ENCODE assay signal across 9 mouse cellular contexts in genomic region chr2:129084959-129085358, GRCm38 (mm10). TPM values are rescaled to one million over a fixed set of nuclear protein-coding genes. Genes with fewer than 3 reads are reported as not detected.
A peak's percentile ranks its signal among the peaks of the same experiment; 100 is the strongest.
DNase-seq lines count a peak whose midpoint lies in the region; ATAC-seq and TF ChIP-seq lines count a peak whose summit lies in the region.
"Had no signal": no experiment of that assay in that cellular context is flagged by ENCODE, and none has a peak within 500 bp of the region (broad histone marks: within the 10 kb centered on the region; RNA-seq: fewer than 3 reads in every experiment).

No protein-coding gene starts in this region.

- no peak overlapping the region for H3K4me3 ChIP-seq in heart, embryonic 11.5 days (ENCODE audit: low read depth, low read length)
- H3K4me3 ChIP-seq in G1E (ENCODE audit: low read depth, low read length): no peak overlapping the region
- no peak overlapping the region for H3K4me3 ChIP-seq in small intestine, adult 2 months (ENCODE audit: low read depth, low read length)
- H3K4me3 ChIP-seq: limb, embryonic 12.5 days had no signal

- DNase-seq in heart, postnatal 14 days: peak; percentile 11 to 36
- DNase-seq in 3T3-L1 (ENCODE audit: low read depth, low spot score) (peak; percentile 69), G1E (ENCODE audit: low spot score) (no peak)
- DNase-seq in fibroblast of lung, adult 2 months (ENCODE audit: low read depth): peak; percentile 6
- no peak for DNase-seq in left cerebral cortex, adult 9 months (ENCODE audit: low spot score in 2 of 2)
- DNase-seq in urinary bladder, postnatal 10 days (ENCODE audit: low spot score): no peak

- H3K4me1 ChIP-seq in heart, embryonic 11.5 days (ENCODE audit: control insufficient read depth, insufficient read depth, low read length): 0 out of 2 replicates have a peak, but pooled peaks cover 2% of the 10 kb centered on the region
- peaks cover 4% of the 10 kb centered on the region; the same call in 1 of the 2 replicates for H3K4me1 ChIP-seq in G1E (ENCODE audit: insufficient read depth, low read depth, low read length)
- no peaks in the 10 kb centered on the region for H3K4me1 ChIP-seq in small intestine, adult 2 months (ENCODE audit: control insufficient read depth, insufficient read depth, insufficient read length, low read length)
- H3K4me1 ChIP-seq: limb, embryonic 12.5 days had no signal

- peaks cover 13% of the 10 kb centered on the region for H3K36me3 ChIP-seq in heart, embryonic 11.5 days (ENCODE audit: control insufficient read depth, insufficient read depth, low read length)
- H3K36me3 ChIP-seq in G1E (replicated peaks): no peaks in the 10 kb centered on the region
- H3K36me3 ChIP-seq in small intestine, adult 2 months (ENCODE audit: control insufficient read depth, insufficient read depth, low read length): no peaks in the 10 kb centered on the region

- TF ChIP-seq CTCF in G1E (IDR thresholded peaks at IDR 0.05; ENCODE audit: low read depth, low read length): 0 out of 2 replicates have a peak, but pooled peaks have one; percentile 26
- TF ChIP-seq CTCF in small intestine, adult 2 months (IDR thresholded peaks at IDR 0.05; ENCODE audit: extremely low read depth, insufficient read length, insufficient replicate concordance, low read depth, low read length): peak; percentile 71; the same call in 1 of the 2 replicates

- intact Hi-C loops in heart, postnatal 14 days (cut with DNase I): loop anchor here (2.0 kb wide), 2 partner anchors 76 to 136 kb away; no protein-coding TSS in a partner anchor

- 52% methylated on average over 2 of the region's 2 CpGs for WGBS in heart, embryonic 11.5 days (ENCODE audit: insufficient replicate concordance)
- 58% methylated on average over 2 of the region's 2 CpGs for WGBS in small intestine, adult 2 months

- no peak overlapping the region for H3K9ac ChIP-seq in heart, embryonic 11.5 days (ENCODE audit: low read depth, low read length)
- H3K9ac ChIP-seq: limb, embryonic 12.5 days had no signal

- no peak for ATAC-seq in heart, embryonic 11.5 days (replicated peaks; ENCODE audit: insufficient number of reproducible peaks, low FRiP score, low TSS enrichment)
- no peak for ATAC-seq in G1E (ENCODE audit: extremely low read depth, insufficient number of reproducible peaks, low FRiP score, poor library complexity, severe bottlenecking)

- no peak overlapping the region for H3K27ac ChIP-seq in heart, embryonic 11.5 days (ENCODE audit: low read depth, low read length)
- H3K27ac ChIP-seq in small intestine, adult 2 months (ENCODE audit: insufficient read depth, low read depth, low read length): no peak overlapping the region
- H3K27ac ChIP-seq: limb, embryonic 12.5 days had no signal

- H3K9me3 ChIP-seq in heart, embryonic 11.5 days (replicated peaks; ENCODE audit: control insufficient read depth, low read length): no peaks in the 10 kb centered on the region
- peaks cover 5% of the 10 kb centered on the region for H3K9me3 ChIP-seq in G1E (replicated peaks)
- H3K9me3 ChIP-seq: limb, embryonic 12.5 days had no signal

- no peak for TF ChIP-seq POLR2A in small intestine, adult 2 months (IDR thresholded peaks at IDR 0.05; ENCODE audit: low read depth, low read length)

- no peaks in the 10 kb centered on the region for H3K27me3 ChIP-seq in heart, embryonic 11.5 days (ENCODE audit: control insufficient read depth, insufficient read depth, low read length)
- no peaks in the 10 kb centered on the region; the same call in 1 of the 2 replicates for H3K27me3 ChIP-seq in G1E (ENCODE audit: insufficient read depth, low read length)
- H3K27me3 ChIP-seq in small intestine, adult 2 months (ENCODE audit: control insufficient read depth, insufficient read depth, low read length): no peaks in the 10 kb centered on the region
- H3K27me3 ChIP-seq: limb, embryonic 12.5 days had no signal

- no peak overlapping the region for H3K4me2 ChIP-seq in heart, embryonic 11.5 days
- H3K4me2 ChIP-seq: limb, embryonic 12.5 days had no signal

RNA-seq across cellular contexts. Expression of gene Polr1b, which starts 15.8 kb away (rescaled TPM):
- total RNA-seq in heart, postnatal 14 days (2021): 10 to 100 TPM in 1 of 2 experiments, 1 to 10 TPM in 1; 9.9 to 10.3 TPM
- polyA plus RNA-seq in heart, embryonic 11.5 days (2014; fragmentation: Nextera tagmentation; extraction: Ambion mirVana): 14.8 and 15.4 TPM in 2 replicates
- total RNA-seq in G1E (2014; fragmentation: Nextera tagmentation): 29.3 and 40.5 TPM in 2 replicates
- 40.0 and 42.6 TPM in 2 replicates for total RNA-seq in G1E (2017)
- polyA plus RNA-seq in G1E (2012): 22.5 and 25.3 TPM in 2 replicates
- polyA plus RNA-seq in small intestine, adult 2 months (2012; rRNA removed): 6.9 and 7.6 TPM in 2 replicates

RNA-seq across cellular contexts. Expression of gene Ttl, which starts 19.2 kb away (rescaled TPM):
- 10 to 100 TPM; 14.0 to 17.3 TPM for total RNA-seq in heart, postnatal 14 days (2021)
- polyA plus RNA-seq in heart, embryonic 11.5 days (2014; fragmentation: Nextera tagmentation; extraction: Ambion mirVana): 7.4 and 8.5 TPM in 2 replicates
- total RNA-seq in G1E (2014; fragmentation: Nextera tagmentation) (not detected in 2 replicates), G1E (2017) (0.11 TPM in 1 of 2 replicates, not detected in the other)
- not detected in 2 replicates for polyA plus RNA-seq in G1E (2012)
- 1.3 and 1.8 TPM in 2 replicates for polyA plus RNA-seq in small intestine, adult 2 months (2012; rRNA removed)

RNA-seq across cellular contexts. Expression of gene Vinac1, which starts 37.0 kb away (rescaled TPM):
- total RNA-seq in heart, postnatal 14 days (2021): not detected
- 0.13 TPM in 1 of 2 replicates, not detected in the other for polyA plus RNA-seq in heart, embryonic 11.5 days (2014; fragmentation: Nextera tagmentation; extraction: Ambion mirVana)
- not detected in 2 replicates for total RNA-seq in G1E (2014; fragmentation: Nextera tagmentation)
- 0.06 and 0.11 TPM in 2 replicates for total RNA-seq in G1E (2017)
- not detected in 2 replicates for polyA plus RNA-seq in G1E (2012)
- polyA plus RNA-seq in small intestine, adult 2 months (2012; rRNA removed): 0.03 TPM in 1 of 2 replicates, not detected in the other

RNA-seq across cellular contexts. Expression of gene Chchd5, which starts 44.5 kb away (rescaled TPM):
- total RNA-seq in heart, postnatal 14 days (2021): 10 to 100 TPM; 10.9 to 11.9 TPM
- polyA plus RNA-seq in heart, embryonic 11.5 days (2014; fragmentation: Nextera tagmentation; extraction: Ambion mirVana): 18.2 and 20.1 TPM in 2 replicates
- total RNA-seq in G1E (2014; fragmentation: Nextera tagmentation): 65.3 and 70.6 TPM in 2 replicates
- total RNA-seq in G1E (2017): 33.9 and 39.1 TPM in 2 replicates
- polyA plus RNA-seq in G1E (2012): 9.0 and 63.3 TPM in 2 replicates
- polyA plus RNA-seq in small intestine, adult 2 months (2012; rRNA removed): 9.7 and 21.0 TPM in 2 replicates

Comparison
In these comparisons a context has a peak if more than half of its experiments do, and no peak if none do; other contexts are left out.
1. DNase-seq: peak in heart, postnatal 14 days (2 of 2), 3T3-L1 (single experiment) and fibroblast of lung, adult 2 months (single experiment); none in G1E (single experiment), left cerebral cortex, adult 9 months (0 of 2) and urinary bladder, postnatal 10 days (single experiment).